Mouse (Mus musculus) spleen, adult 2 months (tissue): Measurements from ENCODE around the gene Mslnl. TPM values are rescaled to one million over a fixed set of nuclear protein-coding genes. Genes with fewer than 3 reads are reported as not detected.
"Not testable (repeated sequence)": the region's sequence is repeated elsewhere in the genome, so short reads cannot be mapped to it uniquely, and the experiment has no call there.

Experiments
- DNase-seq, 2 experiments: peaks; one replicate each; pipeline versions ENCODE4 v3.0.0 to v3.0.0-alpha.2; 2012 to 2021; ENCODE audit warnings: low spot score in 2 of 2, low read depth in 1 of 2
- H3K27ac ChIP-seq: fragments of 200-500 bp; 2 replicates; pipeline ENCODE4 v1.5.1; 2012; ENCODE audit warnings: low read length, inconsistent platforms; ENCODE audit not compliant: insufficient read depth
- H3K27me3 ChIP-seq: fragments of 200-500 bp; 2 replicates; pipeline ENCODE4 v1.6.1; 2012; ENCODE audit warnings: mild to moderate bottlenecking, moderate library complexity, low read length, inconsistent platforms; ENCODE audit not compliant: control insufficient read depth, insufficient read depth
- H3K36me3 ChIP-seq: fragments of 200-500 bp; 2 replicates; pipeline ENCODE4 v1.6.1; 2012; ENCODE audit warnings: mild to moderate bottlenecking, low read length, inconsistent platforms; ENCODE audit not compliant: control insufficient read depth, insufficient read depth
- H3K4me1 ChIP-seq: fragments of 200-500 bp; 2 replicates; pipeline ENCODE4 v1.6.1; 2011; ENCODE audit warnings: inconsistent platforms; ENCODE audit not compliant: control insufficient read depth, insufficient read depth, insufficient read length
- H3K4me3 ChIP-seq: fragments of 200-500 bp; 2 replicates; pipeline ENCODE4 v1.5.1; 2011; ENCODE audit warnings: mild to moderate bottlenecking, inconsistent platforms; ENCODE audit not compliant: insufficient read depth, insufficient read length; ENCODE audit errors: extremely low read depth
- CTCF ChIP-seq: fragments of 200-500 bp; IDR thresholded peaks from 2 replicates; pipeline ENCODE4 v1.5.1; 2011; ENCODE audit warnings: mild to moderate bottlenecking, inconsistent platforms; ENCODE audit not compliant: insufficient read depth, insufficient read length, insufficient replicate concordance; ENCODE audit errors: extremely low read depth
- POLR2A ChIP-seq: fragments of 200-500 bp; IDR thresholded peaks from 2 replicates; pipeline ENCODE4 v1.6.1; 2011; ENCODE audit warnings: low read depth, low read length, inconsistent platforms
- WGBS: fragments of 180-500 bp; shearing (Covaris S2); methylation state at CpG from one replicate; pipeline ENCODE4 v1.1.7; 2018; 5-methylcytosine and 5-hydroxymethylcytosine counted together
- polyA plus RNA-seq: library from polyadenylated mRNA; depleted of rRNA; stranded (reverse); fragments of >200 nt; gene quantifications from 2 replicates; pipeline ENCODE4 v1.2.3, GENCODE M21; 2012

Gene Mslnl
- polyA plus RNA-seq, 1 experiment, result 0.09 TPM

- WGBS, result 89% methylated on average over 7 of the region's 7 CpGs
- no peak for DNase-seq
- no peak overlapping the region for H3K27ac ChIP-seq
- H3K36me3 ChIP-seq, result no peaks in the 10 kb centered on the region
- H3K4me3 ChIP-seq, result no peak overlapping the region
- TF ChIP-seq CTCF (no peak), POLR2A (no peak)
- H3K27me3 ChIP-seq, result no peaks in the 10 kb centered on the region
- peaks cover 9% of the 10 kb centered on the region; the same call in 1 of the 2 replicates for H3K4me1 ChIP-seq
These were observed 11.9 kb upstream of the Mslnl start for GRCm38 (mm10) chr17:25723919-25724318.

- Histone ChIP-seq H3K27ac (no peak overlapping the region), H3K4me3 (no peak overlapping the region), H3K4me1 (peaks cover 9% of the 10 kb centered on the region; the same call in 1 of the 2 replicates), H3K27me3 (no peaks in the 10 kb centered on the region), H3K36me3 (no peaks in the 10 kb centered on the region)
- TF ChIP-seq POLR2A, result no peak
- 90% methylated on average over 6 of the region's 6 CpGs for WGBS
- DNase-seq, result no peak
These were observed 10.6 kb upstream of the Mslnl start for GRCm38 (mm10) chr17:25725264-25725663.

- peak within 1 kb of the TSS; percentile 85 for H3K4me3 ChIP-seq
- peaks cover 9% of the 10 kb centered on the region; the same call in 1 of the 2 replicates for H3K4me1 ChIP-seq
- TF ChIP-seq CTCF (no peak), POLR2A (peak; percentile 22; the same call in 1 of the 2 replicates)
- under 1% methylated on average over 37 of the region's 37 CpGs for WGBS
- H3K27me3 ChIP-seq, result no peaks in the 10 kb centered on the region
- no peaks in the 10 kb centered on the region for H3K36me3 ChIP-seq
- H3K27ac ChIP-seq, result no peak within 1 kb of the TSS
- peak; percentile 97 to 98 for DNase-seq
These were observed 8.4 kb upstream of the Mslnl start, which contains the start of the genes Chtf18 and Rpusd1 for GRCm38 (mm10) chr17:25727265-25728008. Chtf18 (minus strand) TSS chr17:25727419. Rpusd1 (plus strand) TSS chr17:25727670.

GRCm38 (mm10) chr17:25728009-25728270 is 7.9 kb upstream of the Mslnl start:
- TF ChIP-seq POLR2A (no peak), CTCF (no peak)
- DNase-seq, result no peak
- peaks cover 9% of the 10 kb centered on the region; the same call in 1 of the 2 replicates for H3K4me1 ChIP-seq
- no peak overlapping the region for H3K27ac ChIP-seq
- H3K36me3 ChIP-seq, result no peaks in the 10 kb centered on the region
- no peaks in the 10 kb centered on the region for H3K27me3 ChIP-seq
- 22% methylated on average over 4 of the region's 4 CpGs for WGBS
- peak overlapping the region; percentile 63 for H3K4me3 ChIP-seq

- DNase-seq, result peak; percentile 61 to 74
- Histone ChIP-seq H3K27ac (no peak overlapping the region), H3K4me3 (no peak overlapping the region), H3K27me3 (no peaks in the 10 kb centered on the region), H3K36me3 (no peaks in the 10 kb centered on the region), H3K4me1 (peaks cover 6% of the 10 kb centered on the region; the same call in 1 of the 2 replicates)
- TF ChIP-seq CTCF (peak; percentile 86; the same call in 1 of the 2 replicates), POLR2A (no peak)
- WGBS, result 32% methylated on average over 2 of the region's 2 CpGs
These were observed 3.8 kb upstream of the Mslnl start for GRCm38 (mm10) chr17:25732082-25732481.

- no peak for TF ChIP-seq CTCF
- Histone ChIP-seq H3K4me1 (no peaks in the 10 kb centered on the region), H3K36me3 (no peaks in the 10 kb centered on the region), H3K27me3 (no peaks in the 10 kb centered on the region), H3K4me3 (no peak overlapping the region), H3K27ac (no peak overlapping the region)
- 90% methylated on average over 5 of the region's 5 CpGs for WGBS
- DNase-seq, result no peak
These were observed 596 bp upstream of the Mslnl start for GRCm38 (mm10) chr17:25735246-25735645.

- no peak overlapping the region for H3K27ac ChIP-seq
- WGBS, result 85% methylated on average over 7 of the region's 7 CpGs
- no peaks in the 10 kb centered on the region for H3K27me3 ChIP-seq
- H3K4me3 ChIP-seq, result no peak overlapping the region
- no peaks in the 10 kb centered on the region for H3K4me1 ChIP-seq
- DNase-seq, result no peak
- H3K36me3 ChIP-seq, result no peaks in the 10 kb centered on the region
- TF ChIP-seq CTCF (no peak), POLR2A (no peak)
These were observed 3.0 kb downstream of the Mslnl start for GRCm38 (mm10) chr17:25738861-25739260.

GRCm38 (mm10) chr17:25741471-25741870 is 5.6 kb downstream of the Mslnl start:
- H3K4me1 ChIP-seq, H3K27ac ChIP-seq, H3K4me3 ChIP-seq, H3K36me3 ChIP-seq, DNase-seq, H3K27me3 ChIP-seq: not testable (repeated sequence)
- WGBS, result 78% methylated on average over 12 of the region's 12 CpGs
